Mouse (Mus musculus): ENCODE data around the gene Gli3.

DNA sequence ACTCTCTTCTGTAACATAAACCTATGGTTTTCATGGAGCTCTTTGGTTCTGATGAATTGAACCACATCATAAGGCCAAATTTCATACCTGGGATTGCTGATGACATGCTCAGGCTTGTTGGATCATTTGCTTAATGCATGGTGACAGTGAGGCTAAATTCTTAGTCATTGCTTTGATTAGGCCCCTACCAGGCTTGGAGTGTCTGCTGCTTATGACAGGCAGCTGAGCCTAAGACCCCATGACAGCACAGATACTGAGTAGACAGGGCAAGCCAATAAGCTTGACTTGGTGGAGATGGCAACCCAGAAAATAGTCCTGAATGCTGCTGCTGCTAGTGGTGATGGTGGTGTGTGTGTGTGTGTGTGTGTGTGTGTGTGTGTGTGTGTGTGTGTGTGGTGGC lies 47.9 kb downstream of the Gli3 start:
- TF ChIP-seq CTCF (IDR thresholded peaks at IDR 0.05; ENCODE audit: borderline replicate concordance, extremely low read depth, insufficient read depth, insufficient read length) (no peak), POLR2A (IDR thresholded peaks at IDR 0.05; ENCODE audit: borderline replicate concordance, extremely low read depth, insufficient read depth, insufficient read length, poor library complexity, severe bottlenecking) (no peak)
